Mouse (Mus musculus) frontal cortex, postnatal 14 days (tissue): ENCODE data around the gene Nf1.
"Not testable (repeated sequence)": the region's sequence is repeated elsewhere in the genome, so short reads cannot be mapped to it uniquely, and the experiment has no call there.

Experiments used
- DNase-seq, 2 experiments: peaks; one replicate each; pipeline ENCODE4 v3.0.0; 2022; ENCODE audit warnings: low spot score in 2 of 2

Gene Nf1

GRCm38 (mm10) chr11:79339234-79339807 lies at the start of gene Nf1:
TSS of gene Nf1 (plus strand) at chr11:79339693.
- DNase-seq: peak; percentile 91 to 95

DNA sequence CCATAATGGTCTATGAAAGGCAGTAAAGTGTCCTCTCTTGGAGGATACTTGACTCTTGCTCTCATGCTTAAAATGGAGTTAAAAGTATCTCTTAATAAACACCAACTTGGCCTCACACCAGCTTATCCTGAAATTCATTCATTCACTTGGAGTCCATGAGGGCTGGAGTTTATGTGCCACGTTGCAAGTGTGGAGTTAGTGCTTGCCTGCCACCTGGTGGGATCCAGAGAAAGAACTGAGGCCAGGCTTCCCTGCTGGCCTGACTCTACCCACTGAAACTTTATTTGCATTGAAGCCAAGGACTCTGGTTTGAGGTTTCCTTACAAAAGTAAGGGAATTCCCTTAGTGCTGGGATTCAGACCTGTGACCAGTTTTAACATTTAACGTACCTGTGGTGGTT lies 49.0 kb upstream of the Nf1 start:
- DNase-seq: no peak

DNA sequence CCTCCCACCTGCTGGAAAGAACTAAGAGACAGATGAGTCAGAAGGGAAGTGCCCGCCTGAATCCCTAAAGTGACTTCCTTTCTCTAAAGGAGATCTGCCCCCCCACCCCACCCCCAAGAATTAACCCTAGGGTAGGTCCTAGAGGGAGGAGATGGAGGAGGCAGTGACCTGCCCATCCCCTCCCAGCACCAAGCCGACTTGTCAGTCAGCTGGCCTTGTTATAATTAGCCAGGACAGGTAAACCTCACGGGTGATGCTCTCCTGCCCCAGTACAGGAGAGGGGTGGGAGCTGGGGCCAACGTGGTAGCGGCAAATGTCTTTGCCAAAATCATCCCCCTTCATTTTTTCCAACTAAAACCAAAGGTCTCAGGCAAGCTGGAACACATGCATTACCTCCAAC lies 47.8 kb upstream of the Nf1 start:
- no peak for DNase-seq

DNA sequence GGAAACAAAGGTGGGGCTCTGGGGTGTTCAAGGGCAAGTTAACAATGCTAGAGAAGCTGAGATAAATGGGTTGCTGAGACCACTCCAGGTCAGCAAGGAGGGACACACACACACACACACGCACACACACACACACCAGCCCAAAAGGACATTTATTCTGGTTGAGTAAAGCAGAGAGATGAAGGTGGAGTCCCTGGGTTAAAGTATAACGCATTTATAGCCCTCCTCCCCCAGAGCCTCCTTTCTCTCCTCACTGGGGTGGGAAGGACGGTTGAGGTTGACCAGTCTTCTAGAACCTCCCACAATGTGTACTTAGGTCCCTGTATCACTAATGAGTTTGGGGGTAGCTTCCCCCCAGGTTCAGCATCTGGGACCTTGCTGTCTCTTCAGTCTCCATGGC lies 47.4 kb upstream of the Nf1 start:
- DNase-seq: no peak

GRCm38 (mm10) chr11:79293025-79293424 lies 46.5 kb upstream of the Nf1 start:
- no peak for DNase-seq

GRCm38 (mm10) chr11:79293971-79294370 lies 45.5 kb upstream of the Nf1 start:
- DNase-seq: no peak

- DNase-seq: peak in 1 of 2 experiments; percentile 47
Measured at GRCm38 (mm10) chr11:79296167-79296566, 43.3 kb upstream of the Nf1 start.

DNA sequence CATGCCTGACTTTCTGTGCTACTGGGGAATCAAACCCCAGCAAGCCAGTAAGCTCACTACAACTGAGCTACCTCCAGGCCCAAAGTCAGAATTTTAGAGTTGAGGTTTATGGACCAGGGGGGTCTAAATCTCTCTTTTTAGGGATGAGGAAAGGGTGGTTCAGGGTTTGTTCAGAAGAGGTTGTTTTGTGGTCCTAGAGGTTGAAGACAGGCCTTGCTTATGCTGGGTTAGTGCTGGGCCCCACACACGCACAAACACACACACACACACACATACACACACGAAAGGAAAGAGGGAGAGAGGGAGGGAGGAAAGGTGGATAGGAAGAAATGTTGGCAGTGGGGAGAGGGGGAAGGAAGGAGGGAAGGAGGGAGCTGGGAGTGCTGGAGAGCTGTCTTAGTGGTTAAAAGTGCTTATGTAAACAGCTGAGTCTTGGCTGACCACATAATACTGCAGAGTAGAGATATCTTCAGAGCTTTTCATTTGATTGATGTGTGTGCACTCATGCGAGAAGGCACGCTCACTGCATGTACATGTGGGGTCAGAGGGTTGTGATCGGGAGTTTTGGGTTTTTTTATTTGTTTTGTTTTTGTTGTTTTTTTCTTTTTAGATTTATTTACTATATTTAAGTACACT lies 42.5 kb upstream of the Nf1 start, which contains the start of gene Gm9964:
Gm9964 (minus strand) TSS at position 51 of the 636 bp plus-strand sequence.
- no peak for DNase-seq

GRCm38 (mm10) chr11:79299719-79300431 lies 39.6 kb upstream of the Nf1 start:
- DNase-seq: no peak

- no peak for DNase-seq
Measured at GRCm38 (mm10) chr11:79303109-79303508, 36.4 kb upstream of the Nf1 start.

GRCm38 (mm10) chr11:79304245-79304644 lies 35.2 kb upstream of the Nf1 start:
- not testable (repeated sequence) for DNase-seq

DNA sequence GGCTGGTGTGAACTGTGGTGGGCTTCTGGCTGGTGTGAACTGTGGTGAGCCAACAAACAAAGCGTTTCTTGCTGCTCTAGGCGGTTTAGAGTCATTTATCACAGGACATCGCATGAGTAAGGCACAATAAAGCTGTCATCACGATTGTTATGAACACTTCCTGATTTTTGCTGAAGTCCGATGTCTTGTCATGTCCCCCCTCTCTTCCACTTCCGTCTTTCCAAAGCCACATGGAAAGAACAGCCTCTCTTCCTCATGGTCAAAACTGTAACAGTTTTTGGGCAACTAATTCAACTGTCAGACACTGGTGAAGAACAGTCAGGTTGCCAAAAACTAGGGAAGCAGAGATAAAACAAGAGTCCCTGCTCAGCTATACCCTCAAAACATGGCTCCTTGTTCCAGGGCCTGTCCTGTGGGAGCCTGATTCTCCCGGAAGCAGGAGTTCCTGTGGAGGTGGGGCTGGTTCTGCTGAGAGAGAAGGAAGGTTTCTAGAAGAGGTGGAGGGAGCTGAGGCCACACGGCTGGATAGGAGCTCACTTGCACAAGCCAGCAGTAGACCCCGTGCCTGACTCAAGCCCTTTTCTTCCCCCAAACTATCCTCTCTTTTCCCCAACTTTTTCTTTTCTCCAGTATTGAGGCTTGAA lies 33.7 kb upstream of the Nf1 start:
- DNase-seq: no peak

- DNase-seq: no peak
Measured at GRCm38 (mm10) chr11:79306510-79306909, 33.0 kb upstream of the Nf1 start.

- DNase-seq: peak in 1 of 2 experiments; percentile 23
Measured at GRCm38 (mm10) chr11:79306996-79307395, 32.5 kb upstream of the Nf1 start.

DNA sequence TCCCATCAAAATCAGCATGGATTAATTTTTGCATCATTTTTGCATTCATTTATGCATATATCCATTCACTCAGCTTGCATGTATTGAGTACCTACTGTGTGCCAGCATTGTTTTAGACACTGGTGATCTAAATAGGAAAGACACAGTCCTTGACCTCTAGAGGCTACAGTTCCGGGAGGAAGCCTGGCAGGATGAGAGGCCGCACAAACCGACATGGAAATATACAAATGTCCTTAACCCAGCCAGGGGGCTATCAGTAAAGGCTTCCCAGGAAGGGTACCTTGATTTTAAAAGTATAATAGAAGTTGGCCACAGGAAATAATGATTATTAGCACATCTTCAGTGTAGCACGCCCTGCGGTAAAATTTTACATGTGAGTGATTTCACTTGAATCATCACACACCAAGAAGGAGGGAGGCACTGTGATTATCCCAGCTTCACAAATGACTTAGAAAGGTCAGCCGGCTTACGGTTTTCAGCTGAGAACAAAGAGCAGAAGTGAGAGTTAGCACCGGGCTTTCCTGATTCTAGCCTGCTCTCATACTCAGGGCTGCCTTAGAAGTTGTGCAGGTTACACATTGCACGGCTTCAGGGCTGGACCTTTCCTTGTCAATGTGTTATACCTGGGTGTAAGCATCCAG lies 31.8 kb upstream of the Nf1 start:
- no peak for DNase-seq

DNA sequence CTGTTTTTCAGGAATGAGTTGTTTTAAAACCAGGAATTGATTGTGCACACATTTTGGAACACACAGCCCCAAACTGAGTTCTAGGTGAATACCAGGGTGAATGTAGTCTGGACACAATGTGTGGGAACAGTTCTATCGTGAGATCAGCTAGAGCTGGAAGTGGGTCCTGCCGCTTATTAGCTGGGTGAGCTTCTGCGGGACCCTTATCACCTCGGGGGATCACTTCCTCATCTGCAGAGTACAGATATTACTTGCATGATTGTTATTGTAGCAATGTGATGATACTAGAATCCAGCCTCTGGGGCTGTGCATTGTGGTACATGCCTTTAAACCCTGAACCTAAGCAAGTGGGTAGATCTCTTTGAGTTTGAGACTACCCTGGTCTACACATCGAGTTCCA lies 29.0 kb upstream of the Nf1 start:
- no peak for DNase-seq

GRCm38 (mm10) chr11:79316807-79317345 lies 22.6 kb upstream of the Nf1 start:
- DNase-seq: no peak

- no peak for DNase-seq
Measured at GRCm38 (mm10) chr11:79319807-79320206, 19.7 kb upstream of the Nf1 start.

GRCm38 (mm10) chr11:79323985-79324685 lies 15.4 kb upstream of the Nf1 start:
- DNase-seq: no peak

DNA sequence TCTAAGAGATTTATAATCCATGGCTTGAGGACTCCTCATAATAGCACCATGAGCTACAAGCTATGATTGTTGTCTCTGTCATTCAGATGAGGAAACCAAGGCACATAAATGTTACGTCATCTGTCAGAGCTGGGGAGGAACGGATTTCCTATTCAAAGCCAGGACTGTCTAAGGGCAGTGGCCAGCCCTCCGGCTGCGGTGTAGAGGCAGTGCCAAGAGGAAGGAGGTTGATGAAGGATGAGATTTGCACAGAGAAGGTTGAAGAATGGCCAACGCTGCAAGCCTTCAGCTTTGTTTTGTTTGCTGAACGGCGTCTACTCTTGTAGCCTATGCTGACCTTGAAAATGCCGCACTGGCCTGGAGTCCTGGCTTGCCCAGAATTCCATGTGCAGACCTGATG lies 13.8 kb upstream of the Nf1 start:
- DNase-seq: no peak

DNA sequence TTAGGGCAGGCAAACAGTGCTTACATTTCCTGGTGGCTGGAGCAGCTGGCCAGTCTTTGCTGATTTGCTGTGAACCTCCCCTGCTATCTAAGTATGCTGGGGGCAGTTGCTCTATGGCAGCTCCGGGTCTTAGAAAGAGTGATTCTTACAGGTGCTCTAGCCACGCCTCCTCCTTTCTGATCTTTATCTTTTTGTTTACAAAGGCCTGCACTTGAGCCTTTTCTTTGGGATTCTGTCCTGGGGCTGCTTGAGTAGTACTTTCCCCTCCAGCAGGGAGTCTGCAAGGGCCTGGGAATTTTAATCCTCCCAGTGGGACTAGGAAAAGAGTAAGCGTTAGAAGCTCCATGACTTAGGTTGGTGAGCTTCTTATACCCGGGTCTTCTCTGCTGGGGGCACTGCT lies 12.4 kb upstream of the Nf1 start:
- no peak for DNase-seq
